In the genomic region with DNA sequence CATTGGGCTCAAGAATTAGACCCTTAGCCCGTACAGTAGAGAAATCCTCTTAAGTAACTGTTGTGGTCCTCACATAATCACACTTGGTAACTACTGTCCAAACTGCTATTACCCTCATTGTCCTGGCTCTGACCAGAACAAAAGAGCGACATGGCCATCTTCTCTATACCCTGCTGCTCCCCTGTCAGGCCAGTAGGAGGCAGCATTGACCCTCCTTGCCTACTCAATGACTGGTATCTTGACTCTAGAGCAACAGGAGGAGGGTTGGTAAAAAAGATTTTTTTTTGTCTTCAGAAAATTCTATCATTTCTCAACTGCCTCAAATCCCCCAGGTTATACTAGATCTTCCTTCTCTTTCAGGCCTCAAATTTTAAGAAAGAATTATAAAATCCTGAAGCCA, we compare ENCODE assay signal across 11 mouse cellular contexts.
DNase-seq lines count a peak whose midpoint lies in the region; ATAC-seq and TF ChIP-seq lines count a peak whose summit lies in the region.
"Had no signal": no experiment of that assay in that cellular context is flagged by ENCODE, and none has a peak within 500 bp of the region (broad histone marks: within the 10 kb centered on the region; RNA-seq: fewer than 3 reads in every experiment).

No protein-coding gene starts in this region.

- no peaks in the 10 kb centered on the region for H3K36me3 ChIP-seq in intestine, postnatal 0 days (ENCODE audit: control insufficient read depth, insufficient read depth)
- no peaks in the 10 kb centered on the region for H3K36me3 ChIP-seq in intestine, embryonic 16.5 days (ENCODE audit: control insufficient read depth, insufficient read depth, low read length)
- H3K36me3 ChIP-seq in liver, embryonic 14.5 days (replicated peaks; ENCODE audit: control insufficient read depth, insufficient read depth, low read depth): no peaks in the 10 kb centered on the region
- H3K36me3 ChIP-seq: liver, embryonic 15.5 days; stomach, embryonic 15.5 days had no signal

- no peak overlapping the region for H3K9ac ChIP-seq in intestine, postnatal 0 days (ENCODE audit: low read depth, low read length)
- no peak overlapping the region for H3K9ac ChIP-seq in intestine, embryonic 16.5 days (ENCODE audit: low read depth, low read length)
- no peak overlapping the region for H3K9ac ChIP-seq in liver, embryonic 14.5 days (replicated peaks)
- H3K9ac ChIP-seq: liver, embryonic 15.5 days; stomach, embryonic 15.5 days had no signal

- ATAC-seq in intestine, postnatal 0 days: no peak
- no peak for ATAC-seq in intestine, embryonic 16.5 days
- ATAC-seq in common myeloid progenitor, adult 5-6 weeks (replicated peaks; ENCODE audit: low read depth, poor library complexity, severe bottlenecking): peak; percentile 83
- no peak for ATAC-seq in liver, embryonic 14.5 days (ENCODE audit: insufficient read depth)

- H3K27me3 ChIP-seq in intestine, postnatal 0 days (replicated peaks; ENCODE audit: control insufficient read depth, insufficient read depth, low read length): no peaks in the 10 kb centered on the region
- H3K27me3 ChIP-seq in intestine, embryonic 16.5 days (replicated peaks; ENCODE audit: control insufficient read depth, insufficient read depth, low read length): no peaks in the 10 kb centered on the region
- no peaks in the 10 kb centered on the region for H3K27me3 ChIP-seq in liver, embryonic 14.5 days (ENCODE audit: control insufficient read depth, insufficient read depth, low read length)
- H3K27me3 ChIP-seq: liver, embryonic 15.5 days; stomach, embryonic 15.5 days had no signal

- DNase-seq in CD4-positive, CD25-positive, alpha-beta regulatory T cell, adult 2 months (ENCODE audit: low read depth, low spot score): peak; percentile 59
- peak; percentile 18 to 36 for DNase-seq in adrenal gland, adult 18-20 months (ENCODE audit: low spot score in 2 of 2)
- DNase-seq in liver, embryonic 14.5 days (ENCODE audit: low read depth in 3 of 3, low spot score in 3 of 3): peak in 2 of 3 experiments; percentile 2 to 3
- DNase-seq in thymus, postnatal 36 days: peak; percentile 11 to 20
- DNase-seq in layer of hippocampus, adult 9-10 months (ENCODE audit: low spot score): no peak

- H3K4me3 ChIP-seq in intestine, postnatal 0 days (ENCODE audit: low read depth, low read length): no peak overlapping the region
- no peak overlapping the region for H3K4me3 ChIP-seq in intestine, embryonic 16.5 days (ENCODE audit: low read length)
- H3K4me3 ChIP-seq in liver, embryonic 14.5 days (ENCODE audit: insufficient read depth in 1 of 2, low read depth in 2 of 2, low read length in 2 of 2): no peak overlapping the region
- H3K4me3 ChIP-seq: erythroblast, embryonic 14.5 days; liver, embryonic 15.5 days; stomach, embryonic 15.5 days had no signal

- 54% methylated on average over 2 of the region's 2 CpGs for WGBS in intestine, postnatal 0 days
- WGBS in intestine, embryonic 16.5 days: 61% methylated on average over 2 of the region's 2 CpGs
- 25% methylated on average over 2 of the region's 2 CpGs for WGBS in liver, embryonic 14.5 days (ENCODE audit: insufficient replicate concordance)

- no peak overlapping the region for H3K4me2 ChIP-seq in intestine, postnatal 0 days (replicated peaks; ENCODE audit: low read depth)
- no peak overlapping the region for H3K4me2 ChIP-seq in intestine, embryonic 16.5 days (ENCODE audit: low read depth, low read length)
- no peak overlapping the region for H3K4me2 ChIP-seq in liver, embryonic 14.5 days (ENCODE audit: low read depth)
- H3K4me2 ChIP-seq: liver, embryonic 15.5 days; stomach, embryonic 15.5 days had no signal

- no peaks in the 10 kb centered on the region for H3K4me1 ChIP-seq in intestine, postnatal 0 days (replicated peaks; ENCODE audit: control insufficient read depth, insufficient read depth, low read length)
- no peaks in the 10 kb centered on the region for H3K4me1 ChIP-seq in intestine, embryonic 16.5 days (ENCODE audit: control insufficient read depth, insufficient read depth, low read length)
- no peaks in the 10 kb centered on the region for H3K4me1 ChIP-seq in liver, embryonic 14.5 days (replicated peaks; ENCODE audit: control insufficient read depth in 2 of 2, insufficient read depth in 2 of 2, low read length in 1 of 2)
- H3K4me1 ChIP-seq: liver, embryonic 15.5 days; stomach, embryonic 15.5 days had no signal

- TF ChIP-seq EP300 in liver, embryonic 14.5 days (IDR thresholded peaks at IDR 0.05; ENCODE audit: low read depth): no peak

- H3K27ac ChIP-seq in intestine, postnatal 0 days (ENCODE audit: low read depth, low read length): no peak overlapping the region
- no peak overlapping the region for H3K27ac ChIP-seq in intestine, embryonic 16.5 days (ENCODE audit: low read length)
- no peak overlapping the region for H3K27ac ChIP-seq in liver, embryonic 14.5 days
- H3K27ac ChIP-seq: liver, embryonic 15.5 days; stomach, embryonic 15.5 days had no signal

- H3K9me3 ChIP-seq in intestine, postnatal 0 days (ENCODE audit: control insufficient read depth): no peaks in the 10 kb centered on the region
- H3K9me3 ChIP-seq in intestine, embryonic 16.5 days (ENCODE audit: control insufficient read depth, low read length): no peaks in the 10 kb centered on the region
- no peaks in the 10 kb centered on the region for H3K9me3 ChIP-seq in liver, embryonic 14.5 days (ENCODE audit: control insufficient read depth, low read length)
- H3K9me3 ChIP-seq: liver, embryonic 15.5 days; stomach, embryonic 15.5 days had no signal

- peak; percentile 82 for TF ChIP-seq CTCF in intestine, postnatal 0 days (IDR thresholded peaks at IDR 0.05; ENCODE audit: low read depth)
- peak; percentile 84 for TF ChIP-seq CTCF in liver, embryonic 14.5 days (IDR thresholded peaks at IDR 0.05; ENCODE audit: low read depth)
